Mouse (Mus musculus): ENCODE results near the gene Acta1. TPM values are rescaled to one million over a fixed set of nuclear protein-coding genes. Genes with fewer than 3 reads are reported as not detected.

Gene Acta1
- total RNA-seq, 1 experiment = 33.9 TPM

GRCm38 (mm10) chr8:123893413-123893812 lies 1.1 kb downstream of the Acta1 start:
- TF ChIP-seq HCFC1 (IDR thresholded peaks at IDR 0.05; ENCODE audit: borderline replicate concordance, insufficient read depth, low read length) = no peak
- TF ChIP-seq ZNF384 (IDR thresholded peaks at IDR 0.05; ENCODE audit: low read depth, low read length) = no peak
- no peak for TF ChIP-seq MAFK (IDR thresholded peaks at IDR 0.05; ENCODE audit: insufficient read depth, low read depth, low read length)
- no peak for TF ChIP-seq CHD2 (IDR thresholded peaks at IDR 0.05; ENCODE audit: low read depth, low read length)
- no peak for TF ChIP-seq ZC3H11A (IDR thresholded peaks at IDR 0.05; ENCODE audit: borderline replicate concordance, low read depth, low read length)
- no peak overlapping the region for H3K9ac ChIP-seq (ENCODE audit: insufficient read depth, low read depth, low read length, poor library complexity, severe bottlenecking)
- no peak overlapping the region for H3K4me3 ChIP-seq (ENCODE audit: insufficient read depth in 1 of 2, low read depth in 1 of 2, low read length in 2 of 2, poor library complexity in 1 of 2, severe bottlenecking in 1 of 2)
- no peak overlapping the region for H3K27ac ChIP-seq (ENCODE audit: insufficient read depth, low read depth, low read length, poor library complexity, severe bottlenecking)
- no peak for DNase-seq (ENCODE audit: low read depth, low spot score)
- no peaks in the 10 kb centered on the region for H3K36me3 ChIP-seq (ENCODE audit: control insufficient read depth, insufficient read depth, low read length, poor library complexity, severe bottlenecking)
- H3K9me3 ChIP-seq (ENCODE audit: control insufficient read depth, insufficient read depth, low read depth, low read length) = no peaks in the 10 kb centered on the region
- peaks cover 3 to 12% of the 10 kb centered on the region in 2 experiments; a peak in 3 of 4 replicates for H3K4me1 ChIP-seq (ENCODE audit: control insufficient read depth in 2 of 2, insufficient read depth in 2 of 2, low read length in 2 of 2, poor library complexity in 1 of 2)
- in situ Hi-C loops (cut with MboI; ENCODE audit: low sequenced_read_pairs in 2 of 2, unreplicated experiment in 2 of 2) = no loop called here

GRCm38 (mm10) chr8:123892586-123893155 lies 1.9 kb downstream of the Acta1 start:
- H3K9ac ChIP-seq (ENCODE audit: insufficient read depth, low read depth, low read length, poor library complexity, severe bottlenecking) = no peak overlapping the region
- no peak for DNase-seq (ENCODE audit: low read depth, low spot score)
- peaks cover 3 to 12% of the 10 kb centered on the region in 2 experiments; a peak in 3 of 4 replicates for H3K4me1 ChIP-seq (ENCODE audit: control insufficient read depth in 2 of 2, insufficient read depth in 2 of 2, low read length in 2 of 2, poor library complexity in 1 of 2)
- no peak overlapping the region for H3K27ac ChIP-seq (ENCODE audit: insufficient read depth, low read depth, low read length, poor library complexity, severe bottlenecking)
- H3K4me3 ChIP-seq (ENCODE audit: insufficient read depth in 1 of 2, low read depth in 1 of 2, low read length in 2 of 2, poor library complexity in 1 of 2, severe bottlenecking in 1 of 2) = peak overlapping the region; percentile 57 to 68; a peak in 2 of 4 replicates
- H3K36me3 ChIP-seq (ENCODE audit: control insufficient read depth, insufficient read depth, low read length, poor library complexity, severe bottlenecking) = no peaks in the 10 kb centered on the region
- no peaks in the 10 kb centered on the region for H3K9me3 ChIP-seq (ENCODE audit: control insufficient read depth, insufficient read depth, low read depth, low read length)
- TF ChIP-seq CHD2 (IDR thresholded peaks at IDR 0.05; ENCODE audit: low read depth, low read length) (no peak), HCFC1 (IDR thresholded peaks at IDR 0.05; ENCODE audit: borderline replicate concordance, insufficient read depth, low read length) (no peak), ZNF384 (IDR thresholded peaks at IDR 0.05; ENCODE audit: low read depth, low read length) (no peak), MAFK (IDR thresholded peaks at IDR 0.05; ENCODE audit: insufficient read depth, low read depth, low read length) (no peak), ZC3H11A (IDR thresholded peaks at IDR 0.05; ENCODE audit: borderline replicate concordance, low read depth, low read length) (no peak)
- in situ Hi-C loops (cut with MboI; ENCODE audit: low sequenced_read_pairs in 2 of 2, unreplicated experiment in 2 of 2) = no loop called here

GRCm38 (mm10) chr8:123891883-123892585 lies 2.5 kb downstream of the Acta1 start:
- Histone ChIP-seq H3K9me3 (ENCODE audit: control insufficient read depth, insufficient read depth, low read depth, low read length) (no peaks in the 10 kb centered on the region), H3K27ac (ENCODE audit: insufficient read depth, low read depth, low read length, poor library complexity, severe bottlenecking) (peak overlapping the region; percentile 19; the same call in 1 of the 2 replicates), H3K9ac (ENCODE audit: insufficient read depth, low read depth, low read length, poor library complexity, severe bottlenecking) (peak overlapping the region; percentile 46; the same call in 1 of the 2 replicates), H3K4me1 (ENCODE audit: control insufficient read depth in 2 of 2, insufficient read depth in 2 of 2, low read length in 2 of 2, poor library complexity in 1 of 2) (peaks cover 3 to 12% of the 10 kb centered on the region in 2 experiments; a peak in 3 of 4 replicates), H3K36me3 (ENCODE audit: control insufficient read depth, insufficient read depth, low read length, poor library complexity, severe bottlenecking) (no peaks in the 10 kb centered on the region), H3K4me3 (ENCODE audit: insufficient read depth in 1 of 2, low read depth in 1 of 2, low read length in 2 of 2, poor library complexity in 1 of 2, severe bottlenecking in 1 of 2) (peak overlapping the region; percentile 57 to 68; a peak in 3 of 4 replicates)
- in situ Hi-C loops (cut with MboI; ENCODE audit: low sequenced_read_pairs in 2 of 2, unreplicated experiment in 2 of 2) = no loop called here
- TF ChIP-seq CHD2 (IDR thresholded peaks at IDR 0.05; ENCODE audit: low read depth, low read length) (no peak), HCFC1 (IDR thresholded peaks at IDR 0.05; ENCODE audit: borderline replicate concordance, insufficient read depth, low read length) (no peak), MAFK (IDR thresholded peaks at IDR 0.05; ENCODE audit: insufficient read depth, low read depth, low read length) (no peak), ZC3H11A (IDR thresholded peaks at IDR 0.05; ENCODE audit: borderline replicate concordance, low read depth, low read length) (no peak), ZNF384 (IDR thresholded peaks at IDR 0.05; ENCODE audit: low read depth, low read length) (no peak)
- no peak for DNase-seq (ENCODE audit: low read depth, low spot score)

- Histone ChIP-seq H3K4me3 (ENCODE audit: insufficient read depth in 1 of 2, low read depth in 1 of 2, low read length in 2 of 2, poor library complexity in 1 of 2, severe bottlenecking in 1 of 2) (peak overlapping the region; percentile 57 to 68; a peak in 2 of 4 replicates), H3K36me3 (ENCODE audit: control insufficient read depth, insufficient read depth, low read length, poor library complexity, severe bottlenecking) (no peaks in the 10 kb centered on the region), H3K9ac (ENCODE audit: insufficient read depth, low read depth, low read length, poor library complexity, severe bottlenecking) (no peak overlapping the region), H3K9me3 (ENCODE audit: control insufficient read depth, insufficient read depth, low read depth, low read length) (no peaks in the 10 kb centered on the region), H3K27ac (ENCODE audit: insufficient read depth, low read depth, low read length, poor library complexity, severe bottlenecking) (no peak overlapping the region), H3K4me1 (ENCODE audit: control insufficient read depth in 2 of 2, insufficient read depth in 2 of 2, low read length in 2 of 2, poor library complexity in 1 of 2) (peaks cover 3 to 12% of the 10 kb centered on the region in 2 experiments; a peak in 3 of 4 replicates)
- DNase-seq (ENCODE audit: low read depth, low spot score) = peak; percentile 21
- in situ Hi-C loops (cut with MboI; ENCODE audit: low sequenced_read_pairs in 2 of 2, unreplicated experiment in 2 of 2) = no loop called here
- TF ChIP-seq MAFK (IDR thresholded peaks at IDR 0.05; ENCODE audit: insufficient read depth, low read depth, low read length) (no peak), ZC3H11A (IDR thresholded peaks at IDR 0.05; ENCODE audit: borderline replicate concordance, low read depth, low read length) (no peak), HCFC1 (IDR thresholded peaks at IDR 0.05; ENCODE audit: borderline replicate concordance, insufficient read depth, low read length) (no peak), CHD2 (IDR thresholded peaks at IDR 0.05; ENCODE audit: low read depth, low read length) (no peak), ZNF384 (IDR thresholded peaks at IDR 0.05; ENCODE audit: low read depth, low read length) (no peak)
These were observed 3.3 kb downstream of the Acta1 start for GRCm38 (mm10) chr8:123891271-123891670.
